16 mouse cellular contexts compared by ENCODE assay signal in the genomic region with DNA sequence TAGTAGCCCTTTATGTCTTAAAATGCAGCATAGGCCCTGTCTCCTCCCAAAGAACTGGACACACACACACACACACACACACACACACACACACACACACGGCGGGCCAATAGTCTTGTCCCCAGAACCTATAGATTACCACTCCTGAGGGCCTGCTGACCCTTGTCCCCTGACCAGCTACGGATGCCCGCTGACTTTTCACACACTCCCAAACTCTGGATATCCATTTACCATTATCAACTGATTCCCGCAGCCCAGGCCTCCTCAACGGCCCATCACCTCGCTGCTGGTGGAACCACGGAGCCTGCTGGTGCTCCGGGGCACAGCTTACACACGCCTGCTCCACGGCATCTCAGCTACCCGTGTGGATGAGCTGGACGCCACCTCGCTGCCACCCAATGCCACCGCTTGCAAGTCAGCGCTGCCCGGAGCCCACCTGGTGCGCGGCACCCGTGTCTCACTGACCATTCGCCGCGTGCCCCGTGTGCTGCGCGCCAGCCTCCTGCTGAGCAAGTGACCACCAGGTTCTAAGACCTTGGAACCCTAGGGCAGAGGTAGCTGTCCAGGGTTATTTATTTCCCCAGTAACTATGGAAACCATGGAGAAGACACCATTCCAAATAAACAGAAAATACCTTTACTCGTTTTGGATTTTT. TPM values are rescaled to one million over a fixed set of nuclear protein-coding genes. Genes with fewer than 3 reads are reported as not detected.
A peak's percentile ranks its signal among the peaks of the same experiment; 100 is the strongest.
DNase-seq lines count a peak whose midpoint lies in the region; ATAC-seq lines count a peak whose summit lies in the region.
"Had no signal": no experiment of that assay in that cellular context is flagged by ENCODE, and none has a peak within 500 bp of the region (broad histone marks: within the 10 kb centered on the region; RNA-seq: fewer than 3 reads in every experiment).

No protein-coding gene starts in this region.

- 53% methylated on average over 27 of the region's 27 CpGs for WGBS in embryonic facial prominence, embryonic 13.5 days
- WGBS in liver, embryonic 15.5 days (ENCODE audit: insufficient replicate concordance), result 60% methylated on average over 27 of the region's 27 CpGs

- H3K9me3 ChIP-seq in erythroblast, embryonic 14.5 days (ENCODE audit: control insufficient read depth, low read length), result no peaks in the 10 kb centered on the region
- H3K9me3 ChIP-seq in embryonic facial prominence, embryonic 13.5 days, result no peaks in the 10 kb centered on the region
- H3K9me3 ChIP-seq in liver, embryonic 15.5 days (replicated peaks), result no peaks in the 10 kb centered on the region
- H3K9me3 ChIP-seq: neural tube, embryonic 12.5 days; stomach, embryonic 15.5 days had no signal

- no peak overlapping the region for H3K27ac ChIP-seq in embryonic facial prominence, embryonic 13.5 days
- no peak overlapping the region; the same call in 1 of the 2 replicates for H3K27ac ChIP-seq in liver, embryonic 15.5 days (replicated peaks)
- H3K27ac ChIP-seq: neural tube, embryonic 12.5 days had no signal

- H3K4me1 ChIP-seq in erythroblast, embryonic 14.5 days (ENCODE audit: control insufficient read depth), result peaks cover 17% of the 10 kb centered on the region
- H3K4me1 ChIP-seq in embryonic facial prominence, embryonic 13.5 days, result peaks cover 37% of the 10 kb centered on the region
- peaks cover 25% of the 10 kb centered on the region for H3K4me1 ChIP-seq in liver, embryonic 15.5 days (replicated peaks)

- peak overlapping the region; percentile 63; the same call in 1 of the 2 replicates for H3K4me2 ChIP-seq in embryonic facial prominence, embryonic 13.5 days
- H3K4me2 ChIP-seq in liver, embryonic 15.5 days, result peak overlapping the region; percentile 47

- H3K4me3 ChIP-seq in erythroblast, embryonic 14.5 days (replicated peaks), result peak overlapping the region; percentile 47
- no peak overlapping the region for H3K4me3 ChIP-seq in embryonic facial prominence, embryonic 13.5 days
- H3K4me3 ChIP-seq in liver, embryonic 15.5 days (replicated peaks), result peak overlapping the region; percentile 46

- H3K27me3 ChIP-seq in erythroblast, embryonic 14.5 days (ENCODE audit: control insufficient read depth), result no peaks in the 10 kb centered on the region
- no peaks in the 10 kb centered on the region for H3K27me3 ChIP-seq in embryonic facial prominence, embryonic 13.5 days
- H3K27me3 ChIP-seq in liver, embryonic 15.5 days, result no peaks in the 10 kb centered on the region
- H3K27me3 ChIP-seq: neural tube, embryonic 12.5 days; stomach, embryonic 15.5 days had no signal

- DNase-seq in kidney, postnatal 25 days, result peak; percentile 75 to 91
- no peak for DNase-seq in frontal cortex, postnatal 25 days (ENCODE audit: low spot score in 2 of 2)
- DNase-seq in testis, postnatal 10 days (ENCODE audit: low spot score), result no peak
- no peak for DNase-seq in heart, adult 18-20 months
- DNase-seq: adrenal gland, postnatal 25 days; thymus, postnatal 36 days had no signal

- no peak overlapping the region; the same call in 1 of the 2 replicates for H3K9ac ChIP-seq in embryonic facial prominence, embryonic 13.5 days
- no peak overlapping the region for H3K9ac ChIP-seq in liver, embryonic 15.5 days

- peaks cover 9% of the 10 kb centered on the region; the same call in 1 of the 2 replicates for H3K36me3 ChIP-seq in erythroblast, embryonic 14.5 days (ENCODE audit: control insufficient read depth)
- peaks cover 39% of the 10 kb centered on the region for H3K36me3 ChIP-seq in embryonic facial prominence, embryonic 13.5 days
- H3K36me3 ChIP-seq in liver, embryonic 15.5 days (replicated peaks), result 0 out of 2 replicates have a peak, but pooled peaks cover 3% of the 10 kb centered on the region
- H3K36me3 ChIP-seq: stomach, embryonic 15.5 days had no signal

- no peak for ATAC-seq in erythroblast, adult 5-6 weeks (replicated peaks; ENCODE audit: low FRiP score, poor library complexity, severe bottlenecking)
- ATAC-seq in embryonic facial prominence, embryonic 13.5 days (ENCODE audit: insufficient number of reproducible peaks, insufficient read depth, low FRiP score, low TSS enrichment, low read depth), result no peak
- ATAC-seq in liver, embryonic 15.5 days (ENCODE audit: insufficient read depth), result peak; percentile 20; the same call in 1 of the 2 replicates
- ATAC-seq: forebrain, embryonic 16.5 days; hindbrain, embryonic 16.5 days; midbrain, embryonic 16.5 days had no signal

RNA-seq across cellular contexts. Expression of gene Syne4, which starts 0.8 kb away (rescaled TPM):
- polyA plus RNA-seq in erythroblast, embryonic 14.5 days (2012), result 0.04 and 0.13 TPM in 2 replicates
- total RNA-seq in erythroblast, adult 5-6 weeks (2015; ENCODE audit: low replicate concordance), result not detected in 2 replicates
- not detected in 2 replicates for total RNA-seq in erythroblast, adult 5-6 weeks (2017; ENCODE audit: low replicate concordance)
- 54.6 and 59.4 TPM in 2 replicates for polyA plus RNA-seq in embryonic facial prominence, embryonic 13.5 days (2015; fragmentation: Nextera tagmentation; extraction: Ambion mirVana)
- polyA plus RNA-seq in liver, embryonic 15.5 days (2015; fragmentation: Nextera tagmentation; extraction: Ambion mirVana), result 15.7 and 20.2 TPM in 2 replicates
- 1 to 10 TPM in 1 of 2 experiments, under 1 TPM in 1; 0.72 to 2.0 TPM for total RNA-seq in heart, adult 18-20 months (2021)

RNA-seq across cellular contexts. Expression of gene Alkbh6, which starts 5.3 kb away (rescaled TPM):
- 2.1 and 2.8 TPM in 2 replicates for polyA plus RNA-seq in erythroblast, embryonic 14.5 days (2012)
- total RNA-seq in erythroblast, adult 5-6 weeks (2015; ENCODE audit: low replicate concordance), result 0.96 and 3.3 TPM in 2 replicates
- 2.0 and 5.4 TPM in 2 replicates for total RNA-seq in erythroblast, adult 5-6 weeks (2017; ENCODE audit: low replicate concordance)
- polyA plus RNA-seq in embryonic facial prominence, embryonic 13.5 days (2015; fragmentation: Nextera tagmentation; extraction: Ambion mirVana), result 91.8 and 104 TPM in 2 replicates
- 15.9 and 16.5 TPM in 2 replicates for polyA plus RNA-seq in liver, embryonic 15.5 days (2015; fragmentation: Nextera tagmentation; extraction: Ambion mirVana)
- 10 to 100 TPM; 26.2 to 27.8 TPM for total RNA-seq in heart, adult 18-20 months (2021)

RNA-seq across cellular contexts. Expression of gene E130208F15Rik, which starts 7.7 kb away (rescaled TPM):
- not detected in 2 replicates for polyA plus RNA-seq in erythroblast, embryonic 14.5 days (2012)
- not detected in 2 replicates for total RNA-seq in erythroblast, adult 5-6 weeks (2015; ENCODE audit: low replicate concordance)
- total RNA-seq in erythroblast, adult 5-6 weeks (2017; ENCODE audit: low replicate concordance), result 1.5 TPM in 1 of 2 replicates, not detected in the other
- polyA plus RNA-seq in embryonic facial prominence, embryonic 13.5 days (2015; fragmentation: Nextera tagmentation; extraction: Ambion mirVana), result 5.1 TPM in 1 of 2 replicates, not detected in the other
- 1.4 and 2.0 TPM in 2 replicates for polyA plus RNA-seq in liver, embryonic 15.5 days (2015; fragmentation: Nextera tagmentation; extraction: Ambion mirVana)
- total RNA-seq in heart, adult 18-20 months (2021), result 1 to 10 TPM in 1 of 2 experiments, under 1 TPM in 1; 0.45 to 1.1 TPM
- polyA plus RNA-seq: forebrain, embryonic 16.5 days; lung, embryonic 14.5 days; midbrain, embryonic 16.5 days; neural tube, embryonic 12.5 days had no signal

RNA-seq across cellular contexts. Expression of gene Sdhaf1, which starts 9.9 kb away (rescaled TPM):
- 0.45 and 0.47 TPM in 2 replicates for polyA plus RNA-seq in erythroblast, embryonic 14.5 days (2012)
- total RNA-seq in erythroblast, adult 5-6 weeks (2015; ENCODE audit: low replicate concordance), result 0.84 TPM in 1 of 2 replicates, not detected in the other
- total RNA-seq in erythroblast, adult 5-6 weeks (2017; ENCODE audit: low replicate concordance), result 0.77 and 2.8 TPM in 2 replicates
- 19.2 and 22.5 TPM in 2 replicates for polyA plus RNA-seq in embryonic facial prominence, embryonic 13.5 days (2015; fragmentation: Nextera tagmentation; extraction: Ambion mirVana)
- 4.3 and 5.1 TPM in 2 replicates for polyA plus RNA-seq in liver, embryonic 15.5 days (2015; fragmentation: Nextera tagmentation; extraction: Ambion mirVana)
- 10 to 100 TPM; 13.3 to 13.5 TPM for total RNA-seq in heart, adult 18-20 months (2021)

RNA-seq across cellular contexts. Expression of gene Clip3, which starts 22.3 kb away (rescaled TPM):
- polyA plus RNA-seq in erythroblast, embryonic 14.5 days (2012), result not detected in 2 replicates
- total RNA-seq in erythroblast, adult 5-6 weeks (2015; ENCODE audit: low replicate concordance), result not detected in 2 replicates
- total RNA-seq in erythroblast, adult 5-6 weeks (2017; ENCODE audit: low replicate concordance), result not detected in 2 replicates
- 60.7 and 61.0 TPM in 2 replicates for polyA plus RNA-seq in embryonic facial prominence, embryonic 13.5 days (2015; fragmentation: Nextera tagmentation; extraction: Ambion mirVana)
- polyA plus RNA-seq in liver, embryonic 15.5 days (2015; fragmentation: Nextera tagmentation; extraction: Ambion mirVana), result 0.55 and 0.76 TPM in 2 replicates
- total RNA-seq in heart, adult 18-20 months (2021), result 1 to 10 TPM; 5.7 TPM

Comparison
In these comparisons a context has a peak if more than half of its experiments do, and no peak if none do; other contexts are left out.
1. DNase-seq: peak in kidney, postnatal 25 days (2 of 2); none in frontal cortex, postnatal 25 days (0 of 2), testis, postnatal 10 days (single experiment) and heart, adult 18-20 months (0 of 2).
2. RNA of gene Syne4, which starts 0.8 kb away (polyA plus RNA-seq): 54.6 to 59.4 TPM in embryonic facial prominence, embryonic 13.5 days and 15.7 to 20.2 TPM in liver, embryonic 15.5 days; 0.04 to 0.13 TPM in erythroblast, embryonic 14.5 days; every median in the first group is over 10 times any median in the second.